Mouse (Mus musculus) forebrain, embryonic 14.5 days (tissue): ENCODE measurements at regions not wholly inside any gene's neighbourhood (a gene's known extent, or its start where the extent isn't known, plus 50 kb on each side); places are given as distances from the start of the nearest gene placed in this dataset.

ENCODE experiments used
- ATAC-seq: fragments of 200-750 bp; cut with Nextera tagmentation; 2 replicates; pipeline ENCODE4 v1.8.0; 2017; ENCODE audit warnings: mild to moderate bottlenecking, moderate library complexity
- DNase-seq: peaks from one replicate; pipeline ENCODE4 v3.0.0-alpha.2; 2015; ENCODE audit warnings: low spot score
- H3K27ac ChIP-seq: fragments of 300-500 bp; sonication (generic); 2 replicates; pipeline ENCODE4 v1.5.1; 2014; ENCODE audit warnings: low read depth, mild to moderate bottlenecking, control low read depth, low read length, moderate library complexity
- H3K27me3 ChIP-seq: fragments of 300-500 bp; sonication (generic); replicated peaks from 2 replicates; pipeline ENCODE4 v1.6.1; 2014; ENCODE audit warnings: low read length, control low read depth, mixed read lengths; ENCODE audit not compliant: control insufficient read depth, insufficient read depth
- H3K36me3 ChIP-seq: fragments of 300-500 bp; sonication (generic); 2 replicates; pipeline ENCODE4 v1.6.1; 2014; ENCODE audit warnings: low read length, control low read depth; ENCODE audit not compliant: control insufficient read depth, insufficient read depth
- H3K4me1 ChIP-seq: fragments of 300-500 bp; sonication (generic); 2 replicates; pipeline ENCODE4 v1.6.1; 2014; ENCODE audit warnings: antibody characterized with exemption, low read length, control low read depth; ENCODE audit not compliant: control insufficient read depth, insufficient read depth
- H3K4me2 ChIP-seq: fragments of 300-500 bp; sonication (generic); 2 replicates; pipeline ENCODE4 v1.6.1; 2014; ENCODE audit warnings: mild to moderate bottlenecking, control low read depth, low read length
- H3K4me3 ChIP-seq: fragments of 300-500 bp; sonication (generic); 2 replicates; pipeline ENCODE4 v1.5.1; 2014; ENCODE audit warnings: low read depth, low read length, control low read depth
- H3K9ac ChIP-seq: fragments of 300-500 bp; sonication (generic); 2 replicates; pipeline ENCODE4 v1.6.1; 2014; ENCODE audit warnings: mild to moderate bottlenecking, low read length, control low read depth, moderate library complexity
- H3K9me3 ChIP-seq: fragments of 300-500 bp; sonication (generic); replicated peaks from 2 replicates; pipeline ENCODE4 v1.6.1; 2016; ENCODE audit warnings: low read length, control low read depth, mixed read lengths; ENCODE audit not compliant: control insufficient read depth
- WGBS: fragments of 180-500 bp; shearing (Covaris S2); extraction: QIAGEN DNeasy Blood & Tissue Kit; methylation state at CpG from one replicate; pipeline ENCODE4 v1.1.7; 2014; 5-methylcytosine and 5-hydroxymethylcytosine counted together

DNA sequence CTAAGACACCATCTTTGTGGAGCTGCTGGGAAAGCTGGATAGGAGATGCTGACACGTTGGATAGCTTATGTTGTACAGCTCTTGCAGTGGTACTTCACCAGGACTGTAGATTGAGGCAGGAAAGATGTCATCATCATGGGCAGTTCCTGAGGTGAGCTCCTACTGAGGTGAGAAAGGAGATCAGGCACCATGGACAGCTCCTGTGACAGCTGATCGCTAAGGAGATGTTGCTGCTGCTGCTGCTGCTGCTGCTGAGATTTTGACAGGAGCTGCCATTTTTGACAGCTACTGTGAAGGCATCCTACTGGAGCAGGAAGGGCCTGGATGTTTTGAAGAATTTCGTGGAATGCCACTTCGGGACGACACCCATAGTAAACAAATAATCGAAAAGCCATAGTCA lies 152.6 kb downstream of the Adam29 start:
- ATAC-seq (no peak), DNase-seq (no peak)
- no peak overlapping the region for H3K4me2 ChIP-seq
- H3K36me3 ChIP-seq = no peaks in the 10 kb centered on the region
- H3K4me3 ChIP-seq = no peak overlapping the region
- no peak overlapping the region for H3K27ac ChIP-seq
- H3K27me3 ChIP-seq = no peaks in the 10 kb centered on the region
- WGBS = 65% methylated on average over 6 of the region's 6 CpGs
- no peak overlapping the region for H3K9ac ChIP-seq
- no peaks in the 10 kb centered on the region for H3K9me3 ChIP-seq
- no peaks in the 10 kb centered on the region for H3K4me1 ChIP-seq

- H3K27ac ChIP-seq = no peak overlapping the region
- no peaks in the 10 kb centered on the region for H3K9me3 ChIP-seq
- H3K4me3 ChIP-seq = no peak overlapping the region
- peak; percentile 62 for ATAC-seq
- H3K4me2 ChIP-seq = no peak overlapping the region
- H3K9ac ChIP-seq = no peak overlapping the region
- H3K4me1 ChIP-seq = no peaks in the 10 kb centered on the region
- 70% methylated on average over 5 of the region's 5 CpGs for WGBS
- no peaks in the 10 kb centered on the region for H3K36me3 ChIP-seq
- H3K27me3 ChIP-seq = no peaks in the 10 kb centered on the region
- peak; percentile 39 for DNase-seq
These were observed 182.2 kb downstream of the Adam29 start for GRCm38 (mm10) chr8:55724303-55725279.

GRCm38 (mm10) chr8:55691791-55692190 lies 215.0 kb downstream of the Adam29 start:
- ATAC-seq = no peak
- Histone ChIP-seq H3K9me3 (no peaks in the 10 kb centered on the region), H3K27me3 (no peaks in the 10 kb centered on the region), H3K36me3 (no peaks in the 10 kb centered on the region), H3K27ac (no peak overlapping the region), H3K4me2 (no peak overlapping the region), H3K9ac (no peak overlapping the region), H3K4me1 (no peaks in the 10 kb centered on the region), H3K4me3 (no peak overlapping the region)
- DNase-seq = no peak
- WGBS = 53% methylated on average over 2 of the region's 2 CpGs

DNA sequence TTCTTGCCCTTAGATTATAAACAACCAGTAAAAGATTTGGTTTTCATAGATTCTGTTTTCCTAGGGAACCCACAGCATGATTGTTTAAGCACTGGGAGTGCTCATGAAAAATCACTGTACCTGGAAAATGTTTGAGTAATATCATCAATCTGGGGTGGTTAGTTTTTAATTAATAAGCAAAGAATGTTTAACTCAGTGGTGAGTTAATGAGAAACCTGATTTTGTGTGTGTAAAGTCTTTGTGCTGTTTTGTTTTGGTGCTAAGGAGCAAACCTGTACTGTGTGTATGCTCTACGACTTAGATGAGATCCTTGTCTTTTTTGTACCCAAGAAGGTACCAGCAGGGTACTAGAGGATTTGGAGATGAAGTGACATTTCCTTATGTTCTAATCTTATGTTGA lies 226.3 kb downstream of the Adam29 start:
- DNase-seq (no peak), ATAC-seq (no peak)
- Histone ChIP-seq H3K27me3 (no peaks in the 10 kb centered on the region), H3K9me3 (no peaks in the 10 kb centered on the region), H3K4me1 (no peaks in the 10 kb centered on the region), H3K9ac (no peak overlapping the region), H3K4me2 (no peak overlapping the region), H3K27ac (no peak overlapping the region), H3K4me3 (no peak overlapping the region), H3K36me3 (no peaks in the 10 kb centered on the region)
- WGBS = 71% methylated on average over 1 of the region's 1 CpGs

GRCm38 (mm10) chr8:55638716-55639115 lies 268.0 kb downstream of the Adam29 start:
- WGBS = 76% methylated on average over 2 of the region's 2 CpGs

GRCm38 (mm10) chr8:55622399-55622798 lies 284.3 kb downstream of the Adam29 start:
- Histone ChIP-seq H3K9me3 (no peaks in the 10 kb centered on the region), H3K4me1 (no peaks in the 10 kb centered on the region), H3K9ac (no peak overlapping the region), H3K27me3 (no peaks in the 10 kb centered on the region), H3K36me3 (no peaks in the 10 kb centered on the region), H3K4me2 (no peak overlapping the region), H3K27ac (no peak overlapping the region), H3K4me3 (no peak overlapping the region)
- 88% methylated on average over 2 of the region's 2 CpGs for WGBS
- no peak for DNase-seq
- no peak for ATAC-seq

More at GRCm38 (mm10) chr8:55638716-55639115, 268.0 kb downstream of the Adam29 start:
- ATAC-seq (no peak), DNase-seq (no peak)
- Histone ChIP-seq H3K27me3 (no peaks in the 10 kb centered on the region), H3K27ac (no peak overlapping the region), H3K9me3 (no peaks in the 10 kb centered on the region), H3K4me2 (no peak overlapping the region), H3K9ac (no peak overlapping the region), H3K4me3 (no peak overlapping the region), H3K4me1 (no peaks in the 10 kb centered on the region), H3K36me3 (no peaks in the 10 kb centered on the region)
